Mouse (Mus musculus) myocyte (in vitro differentiated cells): Measurements from ENCODE around the gene Rimkla. TPM values are rescaled to one million over a fixed set of nuclear protein-coding genes. Genes with fewer than 3 reads are reported as not detected.

ENCODE experiments used
- H3K27me3 ChIP-seq: one replicate; pipeline ENCODE4 v1.6.1; 2011; ENCODE audit not compliant: control insufficient read depth, insufficient read depth, insufficient read length
- H3K36me3 ChIP-seq: one replicate; pipeline ENCODE4 v1.6.1; 2011; ENCODE audit not compliant: control insufficient read depth, insufficient read depth
- H3K4me2 ChIP-seq: one replicate; pipeline ENCODE4 v1.6.1; 2011; ENCODE audit warnings: low read depth, control low read depth
- H3K4me3 ChIP-seq: one replicate; pipeline ENCODE4 v1.5.1; 2011; ENCODE audit warnings: mild to moderate bottlenecking, control low read depth, moderate library complexity
- H3K79me2 ChIP-seq: one replicate; pipeline ENCODE4 v1.6.1; 2011; ENCODE audit not compliant: control insufficient read depth, insufficient read depth
- H3ac ChIP-seq: one replicate; pipeline ENCODE4 v1.6.1; 2011; ENCODE audit not compliant: control insufficient read depth, insufficient read length
- CEBPB ChIP-seq: IDR thresholded peaks from 2 replicates; pipeline ENCODE4 v1.6.1; 2011; ENCODE audit warnings: mild to moderate bottlenecking, moderate library complexity; ENCODE audit not compliant: poor library complexity, insufficient read depth, severe bottlenecking
- E2F4 ChIP-seq: IDR thresholded peaks from one replicate; pipeline ENCODE4 v1.6.1; 2011; ENCODE audit warnings: mild to moderate bottlenecking, control low read depth, moderate library complexity; ENCODE audit not compliant: insufficient read depth
- MAX ChIP-seq: IDR thresholded peaks from one replicate; pipeline ENCODE4 v1.6.1; 2011; ENCODE audit warnings: low read depth, mild to moderate bottlenecking, control low read depth
- MYOD1 ChIP-seq, 3 experiments: IDR thresholded peaks; one replicate each; pipeline ENCODE4 v1.6.1; 2011; ENCODE audit warnings: control low read depth in 2 of 3, low read depth in 2 of 3, mild to moderate bottlenecking in 2 of 3, moderate library complexity in 1 of 3; ENCODE audit not compliant: insufficient read length in 2 of 3, control insufficient read depth in 1 of 3
- MYOG ChIP-seq, 3 experiments: IDR thresholded peaks; one replicate each; pipeline ENCODE4 v1.6.1; 2011; ENCODE audit warnings: control low read depth in 2 of 3, low read depth in 2 of 3, mild to moderate bottlenecking in 2 of 3; ENCODE audit not compliant: insufficient read length in 2 of 3, control insufficient read depth in 1 of 3, insufficient read depth in 1 of 3
- POLR2A ChIP-seq: IDR thresholded peaks from one replicate; pipeline ENCODE4 v1.6.1; 2011; ENCODE audit warnings: low read depth, mild to moderate bottlenecking, control low read depth, moderate library complexity; ENCODE audit not compliant: insufficient read length
- POLR2AphosphoS2 ChIP-seq: IDR thresholded peaks from one replicate; pipeline ENCODE4 v1.6.1; 2011; ENCODE audit warnings: low read depth, control low read depth; ENCODE audit not compliant: insufficient read length
- REST ChIP-seq: IDR thresholded peaks from one replicate; pipeline ENCODE4 v1.6.1; 2011; ENCODE audit warnings: mild to moderate bottlenecking, control low read depth, moderate library complexity; ENCODE audit not compliant: insufficient read depth, insufficient read length
- SRF ChIP-seq: IDR thresholded peaks from one replicate; pipeline ENCODE4 v1.6.1; 2011; ENCODE audit warnings: low read depth; ENCODE audit not compliant: control insufficient read depth, insufficient read length
- TCF12 ChIP-seq: IDR thresholded peaks from one replicate; pipeline ENCODE4 v1.6.1; 2011; ENCODE audit warnings: mild to moderate bottlenecking, control low read depth; ENCODE audit not compliant: poor library complexity, insufficient read depth, severe bottlenecking
- TCF3 ChIP-seq: IDR thresholded peaks from one replicate; pipeline ENCODE4 v1.6.1; 2011; ENCODE audit warnings: low read depth, control low read depth; ENCODE audit not compliant: insufficient read length
- USF1 ChIP-seq: IDR thresholded peaks from one replicate; pipeline ENCODE4 v1.6.1; 2011; ENCODE audit warnings: low read depth, mild to moderate bottlenecking, control low read depth, moderate library complexity
- polyA plus RNA-seq: library from polyadenylated mRNA; unstranded; fragments of >200 nt; fragmentation: generic; extraction: Trizol; gene quantifications from one replicate; pipeline ENCODE4 v1.2.1, GENCODE M21; 2012; ENCODE audit warnings: missing spikeins

The Rimkla gene
- polyA plus RNA-seq, 1 experiment, result not detected

GRCm38 (mm10) chr4:119447261-119447660 is 45.2 kb downstream of the Rimkla start:
- no peak overlapping the region for H3K4me2 ChIP-seq
- no peaks in the 10 kb centered on the region for H3K79me2 ChIP-seq
- no peak overlapping the region for H3ac ChIP-seq
- TF ChIP-seq MYOD1 (IDR thresholded peaks at IDR 0.05; ENCODE audit: control insufficient read depth in 1 of 3, insufficient read length in 2 of 3, low read depth in 2 of 3), result no peak
- no peak for TF ChIP-seq TCF3
- no peak for TF ChIP-seq E2F4
- TF ChIP-seq TCF12, result no peak
- TF ChIP-seq POLR2AphosphoS2, result no peak
- no peak for TF ChIP-seq MAX
- no peak for TF ChIP-seq USF1
- TF ChIP-seq SRF, result no peak
- TF ChIP-seq POLR2A, result no peak
- no peak for TF ChIP-seq MYOG (IDR thresholded peaks at IDR 0.05; ENCODE audit: control insufficient read depth in 1 of 3, insufficient read depth in 1 of 3, insufficient read length in 2 of 3, low read depth in 2 of 3)
- no peak for TF ChIP-seq REST
- no peak for TF ChIP-seq CEBPB
- H3K27me3 ChIP-seq, result peaks cover 8% of the 10 kb centered on the region
- H3K4me3 ChIP-seq, result no peak overlapping the region
- no peaks in the 10 kb centered on the region for H3K36me3 ChIP-seq

- H3K36me3 ChIP-seq, result no peaks in the 10 kb centered on the region
- H3K4me3 ChIP-seq, result no peak overlapping the region
- no peaks in the 10 kb centered on the region for H3K79me2 ChIP-seq
- H3K27me3 ChIP-seq, result no peaks in the 10 kb centered on the region
- H3ac ChIP-seq, result no peak overlapping the region
- TF ChIP-seq TCF12 (no peak), SRF (no peak), TCF3 (no peak), MYOG (IDR thresholded peaks at IDR 0.05; ENCODE audit: control insufficient read depth in 1 of 3, insufficient read depth in 1 of 3, insufficient read length in 2 of 3, low read depth in 2 of 3) (no peak), POLR2A (no peak), REST (no peak), CEBPB (no peak), POLR2AphosphoS2 (no peak), MYOD1 (IDR thresholded peaks at IDR 0.05; ENCODE audit: control insufficient read depth in 1 of 3, insufficient read length in 2 of 3, low read depth in 2 of 3) (no peak), E2F4 (no peak), USF1 (no peak), MAX (no peak)
- no peak overlapping the region for H3K4me2 ChIP-seq
Measured at GRCm38 (mm10) chr4:119442539-119442938, 49.9 kb downstream of the Rimkla start.

- Histone ChIP-seq H3K79me2 (no peaks in the 10 kb centered on the region), H3K4me3 (no peak overlapping the region), H3ac (no peak overlapping the region), H3K4me2 (no peak overlapping the region), H3K36me3 (no peaks in the 10 kb centered on the region), H3K27me3 (peaks cover 2% of the 10 kb centered on the region)
- TF ChIP-seq E2F4, result no peak
- no peak for TF ChIP-seq POLR2AphosphoS2
- TF ChIP-seq SRF, result no peak
- TF ChIP-seq REST, result no peak
- TF ChIP-seq POLR2A, result no peak
- TF ChIP-seq MYOG (IDR thresholded peaks at IDR 0.05; ENCODE audit: control insufficient read depth in 1 of 3, insufficient read depth in 1 of 3, insufficient read length in 2 of 3, low read depth in 2 of 3), result no peak
Measured at GRCm38 (mm10) chr4:119441836-119442235, 50.6 kb downstream of the Rimkla start.

GRCm38 (mm10) chr4:119437936-119438335 is 54.5 kb downstream of the Rimkla start:
- Histone ChIP-seq H3K79me2 (no peaks in the 10 kb centered on the region), H3K4me3 (no peak overlapping the region), H3K36me3 (no peaks in the 10 kb centered on the region), H3K27me3 (peaks cover 19% of the 10 kb centered on the region), H3K4me2 (no peak overlapping the region), H3ac (no peak overlapping the region)
- TF ChIP-seq MYOG (IDR thresholded peaks at IDR 0.05; ENCODE audit: control insufficient read depth in 1 of 3, insufficient read depth in 1 of 3, insufficient read length in 2 of 3, low read depth in 2 of 3), result no peak
- TF ChIP-seq SRF, result no peak
- TF ChIP-seq MYOD1 (IDR thresholded peaks at IDR 0.05; ENCODE audit: control insufficient read depth in 1 of 3, insufficient read length in 2 of 3, low read depth in 2 of 3), result no peak
- no peak for TF ChIP-seq USF1
- TF ChIP-seq CEBPB, result no peak
- no peak for TF ChIP-seq E2F4
- no peak for TF ChIP-seq TCF12
- no peak for TF ChIP-seq POLR2A
- no peak for TF ChIP-seq MAX
- TF ChIP-seq TCF3, result no peak
- no peak for TF ChIP-seq REST

GRCm38 (mm10) chr4:119430678-119431077 is 61.8 kb downstream of the Rimkla start:
- TF ChIP-seq POLR2AphosphoS2, result no peak
- TF ChIP-seq MYOD1 (IDR thresholded peaks at IDR 0.05; ENCODE audit: control insufficient read depth in 1 of 3, insufficient read length in 2 of 3, low read depth in 2 of 3), result no peak
- TF ChIP-seq REST, result no peak
- no peak for TF ChIP-seq USF1
- TF ChIP-seq E2F4, result no peak
- TF ChIP-seq TCF12, result no peak
- TF ChIP-seq TCF3, result no peak
- no peaks in the 10 kb centered on the region for H3K36me3 ChIP-seq
- H3K4me3 ChIP-seq, result no peak overlapping the region
- no peak overlapping the region for H3ac ChIP-seq
- no peaks in the 10 kb centered on the region for H3K79me2 ChIP-seq
- H3K27me3 ChIP-seq, result peaks cover 18% of the 10 kb centered on the region
- no peak overlapping the region for H3K4me2 ChIP-seq
